Mouse (Mus musculus) MN1 (cell line): ENCODE results near the gene Gm4846.
"Not testable (repeated sequence)": the region's sequence is repeated elsewhere in the genome, so short reads cannot be mapped to it uniquely, and the experiment has no call there.

ENCODE experiments used
- DNase-seq: peaks from one replicate; pipeline ENCODE4 v3.0.0-alpha.2; 2016; ENCODE audit warnings: low spot score

The Gm4846 gene

GRCm38 (mm10) chr1:166497488-166497887, at the start of gene Gm4846:
Gene Gm4846, minus strand, starts transcription at chr1:166497588.
- not testable (repeated sequence) for DNase-seq

- DNase-seq, result not testable (repeated sequence)
Observed at GRCm38 (mm10) chr1:166531521-166531920, 34.1 kb upstream of the Gm4846 start.

GRCm38 (mm10) chr1:166524709-166525108, 27.3 kb upstream of the Gm4846 start:
- DNase-seq, result not testable (repeated sequence)

- DNase-seq, result not testable (repeated sequence)
Observed at GRCm38 (mm10) chr1:166519626-166520025, 22.2 kb upstream of the Gm4846 start.

GRCm38 (mm10) chr1:166516556-166516955, 19.2 kb upstream of the Gm4846 start:
- DNase-seq, result no peak

GRCm38 (mm10) chr1:166504206-166504605, 6.8 kb upstream of the Gm4846 start:
- DNase-seq, result not testable (repeated sequence)

- DNase-seq, result no peak
Observed at GRCm38 (mm10) chr1:166479503-166479902, 17.9 kb downstream of the Gm4846 start.

- DNase-seq, result no peak
Observed at GRCm38 (mm10) chr1:166467172-166467571, 30.2 kb downstream of the Gm4846 start.

GRCm38 (mm10) chr1:166462544-166462943, 34.8 kb downstream of the Gm4846 start:
- no peak for DNase-seq

GRCm38 (mm10) chr1:166441992-166442391, 55.4 kb downstream of the Gm4846 start:
- no peak for DNase-seq

- DNase-seq, result no peak
Observed at GRCm38 (mm10) chr1:166439426-166439825, 58.0 kb downstream of the Gm4846 start.
